Mouse (Mus musculus): Measurements from ENCODE around the gene Gkap1. TPM values are rescaled to one million over a fixed set of nuclear protein-coding genes. Genes with fewer than 3 reads are reported as not detected.

The Gkap1 gene
- polyA plus RNA-seq (2015; fragmentation: Nextera tagmentation; extraction: Ambion mirVana): 25.1 TPM in 2 replicates

GRCm38 (mm10) chr13:58275599-58275998 lies at the start of gene Gkap1:
TSS of gene Gkap1 (minus strand) at chr13:58275699.
- whole genome bisulfite sequencing: 78% methylated on average over 8 of the region's 8 CpGs
- peak within 1 kb of the TSS; percentile 73 for H3K4me2 ChIP-seq (replicated peaks)
- no peak for ATAC-seq (ENCODE audit: low FRiP score, low read depth)
- H3K36me3 ChIP-seq: no peaks in the 10 kb centered on the region
- H3K27me3 ChIP-seq: peaks cover 13% of the 10 kb centered on the region
- peak within 1 kb of the TSS; percentile 76 for H3K9ac ChIP-seq
- peaks cover 17% of the 10 kb centered on the region for H3K4me1 ChIP-seq
- peak within 1 kb of the TSS; percentile 64; the same call in 1 of the 2 replicates for H3K27ac ChIP-seq
- H3K4me3 ChIP-seq: peak within 1 kb of the TSS; percentile 65
- no peaks in the 10 kb centered on the region for H3K9me3 ChIP-seq

- WGBS: 57% methylated on average over 2 of the region's 2 CpGs
Observed at GRCm38 (mm10) chr13:58317768-58318167, 42.3 kb upstream of the Gkap1 start.

GRCm38 (mm10) chr13:58314991-58315390 lies 39.5 kb upstream of the Gkap1 start:
- H3K27ac ChIP-seq: no peak overlapping the region
- 53% methylated on average over 6 of the region's 6 CpGs for WGBS
- no peaks in the 10 kb centered on the region for H3K9me3 ChIP-seq
- H3K4me1 ChIP-seq: no peaks in the 10 kb centered on the region
- ATAC-seq (ENCODE audit: low FRiP score, low read depth): no peak
- no peak overlapping the region for H3K4me3 ChIP-seq
- H3K4me2 ChIP-seq (replicated peaks): no peak overlapping the region
- H3K9ac ChIP-seq: no peak overlapping the region
- H3K27me3 ChIP-seq: no peaks in the 10 kb centered on the region
- no peaks in the 10 kb centered on the region for H3K36me3 ChIP-seq

More at GRCm38 (mm10) chr13:58317768-58318167, 42.3 kb upstream of the Gkap1 start:
- ATAC-seq (ENCODE audit: low FRiP score, low read depth): no peak
- Histone ChIP-seq H3K9ac (no peak overlapping the region), H3K27me3 (no peaks in the 10 kb centered on the region), H3K4me3 (no peak overlapping the region), H3K4me1 (no peaks in the 10 kb centered on the region), H3K36me3 (no peaks in the 10 kb centered on the region), H3K4me2 (replicated peaks) (no peak overlapping the region), H3K27ac (no peak overlapping the region), H3K9me3 (no peaks in the 10 kb centered on the region)

GRCm38 (mm10) chr13:58313758-58314157 lies 38.3 kb upstream of the Gkap1 start:
- Histone ChIP-seq H3K4me3 (no peak overlapping the region), H3K27ac (no peak overlapping the region), H3K4me1 (no peaks in the 10 kb centered on the region), H3K36me3 (no peaks in the 10 kb centered on the region), H3K9ac (no peak overlapping the region), H3K9me3 (no peaks in the 10 kb centered on the region), H3K27me3 (no peaks in the 10 kb centered on the region), H3K4me2 (replicated peaks) (no peak overlapping the region)
- WGBS: 72% methylated on average over 3 of the region's 3 CpGs
- ATAC-seq (ENCODE audit: low FRiP score, low read depth): no peak

- 60% methylated on average over 3 of the region's 3 CpGs for WGBS
- no peaks in the 10 kb centered on the region for H3K9me3 ChIP-seq
- ATAC-seq (ENCODE audit: low FRiP score, low read depth): no peak
Observed at GRCm38 (mm10) chr13:58311351-58311750, 35.9 kb upstream of the Gkap1 start.

GRCm38 (mm10) chr13:58309499-58309898 lies 34.0 kb upstream of the Gkap1 start:
- Histone ChIP-seq H3K4me2 (replicated peaks) (no peak overlapping the region), H3K4me3 (no peak overlapping the region), H3K27me3 (no peaks in the 10 kb centered on the region), H3K27ac (no peak overlapping the region), H3K36me3 (no peaks in the 10 kb centered on the region), H3K4me1 (no peaks in the 10 kb centered on the region), H3K9me3 (no peaks in the 10 kb centered on the region), H3K9ac (no peak overlapping the region)
- no peak for ATAC-seq (ENCODE audit: low FRiP score, low read depth)
- whole genome bisulfite sequencing: 78% methylated on average over 8 of the region's 8 CpGs

More at GRCm38 (mm10) chr13:58311351-58311750, 35.9 kb upstream of the Gkap1 start:
- H3K36me3 ChIP-seq: no peaks in the 10 kb centered on the region
- H3K4me3 ChIP-seq: no peak overlapping the region
- H3K27me3 ChIP-seq: no peaks in the 10 kb centered on the region
- H3K9ac ChIP-seq: no peak overlapping the region
- H3K27ac ChIP-seq: no peak overlapping the region
- no peaks in the 10 kb centered on the region for H3K4me1 ChIP-seq
- no peak overlapping the region for H3K4me2 ChIP-seq (replicated peaks)

GRCm38 (mm10) chr13:58307453-58307852 lies 32.0 kb upstream of the Gkap1 start:
- ATAC-seq (ENCODE audit: low FRiP score, low read depth): no peak
- no peak overlapping the region for H3K27ac ChIP-seq
- H3K4me2 ChIP-seq (replicated peaks): no peak overlapping the region
- no peak overlapping the region for H3K4me3 ChIP-seq
- no peaks in the 10 kb centered on the region for H3K4me1 ChIP-seq
- no peaks in the 10 kb centered on the region for H3K27me3 ChIP-seq
- no peaks in the 10 kb centered on the region for H3K9me3 ChIP-seq
- no peak overlapping the region for H3K9ac ChIP-seq
- 90% methylated on average over 5 of the region's 5 CpGs for WGBS
- H3K36me3 ChIP-seq: no peaks in the 10 kb centered on the region

GRCm38 (mm10) chr13:58305230-58305629 lies 29.7 kb upstream of the Gkap1 start:
- Histone ChIP-seq H3K27ac (no peak overlapping the region), H3K9ac (no peak overlapping the region), H3K4me2 (replicated peaks) (no peak overlapping the region), H3K36me3 (no peaks in the 10 kb centered on the region), H3K27me3 (no peaks in the 10 kb centered on the region), H3K4me1 (no peaks in the 10 kb centered on the region), H3K9me3 (no peaks in the 10 kb centered on the region), H3K4me3 (no peak overlapping the region)
- WGBS: 81% methylated on average over 2 of the region's 2 CpGs
- ATAC-seq (ENCODE audit: low FRiP score, low read depth): no peak

- 73% methylated on average over 9 of the region's 9 CpGs for WGBS
- Histone ChIP-seq H3K27me3 (no peaks in the 10 kb centered on the region), H3K36me3 (no peaks in the 10 kb centered on the region), H3K27ac (no peak overlapping the region), H3K4me3 (no peak overlapping the region), H3K9me3 (no peaks in the 10 kb centered on the region), H3K9ac (no peak overlapping the region), H3K4me2 (replicated peaks) (no peak overlapping the region), H3K4me1 (no peaks in the 10 kb centered on the region)
- ATAC-seq (ENCODE audit: low FRiP score, low read depth): no peak
Observed at GRCm38 (mm10) chr13:58302421-58303145, 27.1 kb upstream of the Gkap1 start.

GRCm38 (mm10) chr13:58301961-58302360 lies 26.5 kb upstream of the Gkap1 start:
- 92% methylated on average over 6 of the region's 6 CpGs for WGBS
- H3K9me3 ChIP-seq: no peaks in the 10 kb centered on the region
- ATAC-seq (ENCODE audit: low FRiP score, low read depth): no peak
- H3K9ac ChIP-seq: no peak overlapping the region
- H3K4me1 ChIP-seq: no peaks in the 10 kb centered on the region
- no peaks in the 10 kb centered on the region for H3K27me3 ChIP-seq
- H3K27ac ChIP-seq: no peak overlapping the region
- H3K4me3 ChIP-seq: no peak overlapping the region
- no peaks in the 10 kb centered on the region for H3K36me3 ChIP-seq
- no peak overlapping the region for H3K4me2 ChIP-seq (replicated peaks)

- whole genome bisulfite sequencing: 84% methylated on average over 3 of the region's 3 CpGs
- Histone ChIP-seq H3K27me3 (no peaks in the 10 kb centered on the region), H3K4me2 (replicated peaks) (no peak overlapping the region), H3K9ac (no peak overlapping the region), H3K4me1 (no peaks in the 10 kb centered on the region), H3K27ac (no peak overlapping the region), H3K36me3 (no peaks in the 10 kb centered on the region), H3K9me3 (no peaks in the 10 kb centered on the region), H3K4me3 (no peak overlapping the region)
- ATAC-seq (ENCODE audit: low FRiP score, low read depth): no peak
Observed at GRCm38 (mm10) chr13:58298756-58299155, 23.3 kb upstream of the Gkap1 start.

GRCm38 (mm10) chr13:58295582-58295981 lies 20.1 kb upstream of the Gkap1 start:
- Histone ChIP-seq H3K4me3 (no peak overlapping the region), H3K4me2 (replicated peaks) (no peak overlapping the region), H3K9me3 (no peaks in the 10 kb centered on the region), H3K27me3 (no peaks in the 10 kb centered on the region), H3K36me3 (no peaks in the 10 kb centered on the region), H3K9ac (no peak overlapping the region), H3K4me1 (no peaks in the 10 kb centered on the region; the same call in 1 of the 2 replicates), H3K27ac (no peak overlapping the region)
- no peak for ATAC-seq (ENCODE audit: low FRiP score, low read depth)
- 70% methylated on average over 3 of the region's 3 CpGs for WGBS

GRCm38 (mm10) chr13:58292811-58293210 lies 17.3 kb upstream of the Gkap1 start:
- Histone ChIP-seq H3K4me2 (replicated peaks) (no peak overlapping the region), H3K4me1 (no peaks in the 10 kb centered on the region; the same call in 1 of the 2 replicates), H3K27ac (no peak overlapping the region), H3K9me3 (no peaks in the 10 kb centered on the region), H3K4me3 (no peak overlapping the region), H3K36me3 (no peaks in the 10 kb centered on the region), H3K9ac (no peak overlapping the region), H3K27me3 (no peaks in the 10 kb centered on the region)
- 24% methylated on average over 5 of the region's 5 CpGs for WGBS
- ATAC-seq (ENCODE audit: low FRiP score, low read depth): no peak
